Mouse (Mus musculus) neural tube, embryonic 11.5 days (tissue): Measurements from ENCODE around the gene Myo3b. TPM values are rescaled to one million over a fixed set of nuclear protein-coding genes. Genes with fewer than 3 reads are reported as not detected.

ENCODE experiments used
- ATAC-seq: fragments of 200-750 bp; cut with Nextera tagmentation; 2 replicates; pipeline ENCODE4 v1.8.0; 2017; ENCODE audit warnings: moderate number of reproducible peaks, mild to moderate bottlenecking, moderate TSS enrichment, moderate library complexity; ENCODE audit not compliant: insufficient read depth, low FRiP score, low TSS enrichment
- DNase-seq: peaks from one replicate; pipeline ENCODE4 v3.0.0-alpha.2; 2015; ENCODE audit warnings: low spot score
- H3K27ac ChIP-seq: fragments of 300-500 bp; sonication (generic); 2 replicates; pipeline ENCODE4 v1.5.1; 2014; ENCODE audit warnings: low read depth, mild to moderate bottlenecking, low read length
- H3K27me3 ChIP-seq: fragments of 300-500 bp; sonication (generic); 2 replicates; pipeline ENCODE4 v1.6.1; 2014; ENCODE audit warnings: mild to moderate bottlenecking, low read length, mixed read lengths; ENCODE audit not compliant: control insufficient read depth, insufficient read depth
- H3K36me3 ChIP-seq: fragments of 300-500 bp; sonication (generic); 2 replicates; pipeline ENCODE4 v1.6.1; 2014; ENCODE audit warnings: mild to moderate bottlenecking, low read length, moderate library complexity, mixed read lengths; ENCODE audit not compliant: control insufficient read depth, insufficient read depth
- H3K4me1 ChIP-seq: fragments of 300-500 bp; sonication (generic); 2 replicates; pipeline ENCODE4 v1.6.1; 2014; ENCODE audit warnings: low read length, mixed read lengths; ENCODE audit not compliant: control insufficient read depth, insufficient read depth
- H3K4me2 ChIP-seq: fragments of 300-500 bp; sonication (generic); 2 replicates; pipeline ENCODE4 v1.6.1; 2014; ENCODE audit warnings: low read depth, mild to moderate bottlenecking, moderate library complexity
- H3K4me3 ChIP-seq: fragments of 300-500 bp; sonication (generic); 2 replicates; pipeline ENCODE4 v1.5.1; 2014; ENCODE audit warnings: low read depth, low read length
- H3K9ac ChIP-seq: fragments of 300-500 bp; sonication (generic); 2 replicates; pipeline ENCODE4 v1.6.1; 2014; ENCODE audit warnings: mild to moderate bottlenecking, low read length
- H3K9me3 ChIP-seq: fragments of 300-500 bp; sonication (generic); 2 replicates; pipeline ENCODE4 v1.6.1; 2016; ENCODE audit warnings: low read length; ENCODE audit not compliant: control insufficient read depth
- WGBS: fragments of 180-500 bp; shearing (Covaris S2); extraction: QIAGEN DNeasy Blood & Tissue Kit; methylation state at CpG from one replicate; pipeline ENCODE4 v1.1.7; 2014; 5-methylcytosine and 5-hydroxymethylcytosine counted together
- polyA plus RNA-seq: library from polyadenylated mRNA; unstranded; fragments of >200 nt; fragmentation: Nextera tagmentation; extraction: Ambion mirVana; gene quantifications from 2 replicates; pipeline ENCODE4 v1.2.1, GENCODE M21; 2014

The Myo3b gene
- polyA plus RNA-seq, 1 experiment from 2014 or later = 0.04 TPM

- Histone ChIP-seq H3K36me3 (no peaks in the 10 kb centered on the region), H3K4me1 (no peaks in the 10 kb centered on the region), H3K27me3 (no peaks in the 10 kb centered on the region), H3K9ac (no peak overlapping the region), H3K4me3 (no peak overlapping the region), H3K9me3 (no peaks in the 10 kb centered on the region), H3K4me2 (no peak overlapping the region), H3K27ac (no peak overlapping the region)
- DNase-seq (no peak), ATAC-seq (no peak)
- WGBS = 84% methylated on average over 9 of the region's 9 CpGs
Measured at GRCm38 (mm10) chr2:70053803-70054202, 14.9 kb downstream of the Myo3b start.

- no peaks in the 10 kb centered on the region for H3K9me3 ChIP-seq
- H3K4me1 ChIP-seq = no peaks in the 10 kb centered on the region
- no peak overlapping the region for H3K4me2 ChIP-seq
- H3K27ac ChIP-seq = no peak overlapping the region
- no peak overlapping the region for H3K4me3 ChIP-seq
- WGBS = 95% methylated on average over 4 of the region's 4 CpGs
- DNase-seq (no peak), ATAC-seq (no peak)
- no peaks in the 10 kb centered on the region for H3K27me3 ChIP-seq
- no peak overlapping the region for H3K9ac ChIP-seq
- no peaks in the 10 kb centered on the region for H3K36me3 ChIP-seq
Measured at GRCm38 (mm10) chr2:70058201-70058600, 19.3 kb downstream of the Myo3b start.

- WGBS = 70% methylated on average over 11 of the region's 11 CpGs
- no peak for ATAC-seq
Measured at GRCm38 (mm10) chr2:70060359-70061345, 21.7 kb downstream of the Myo3b start.

GRCm38 (mm10) chr2:70065116-70065515 lies 26.2 kb downstream of the Myo3b start:
- Histone ChIP-seq H3K27ac (no peak overlapping the region), H3K4me2 (no peak overlapping the region), H3K27me3 (no peaks in the 10 kb centered on the region), H3K36me3 (no peaks in the 10 kb centered on the region), H3K9ac (no peak overlapping the region), H3K9me3 (no peaks in the 10 kb centered on the region), H3K4me1 (no peaks in the 10 kb centered on the region), H3K4me3 (no peak overlapping the region)
- WGBS = 87% methylated on average over 6 of the region's 6 CpGs
- DNase-seq = no peak
- no peak for ATAC-seq

More at GRCm38 (mm10) chr2:70060359-70061345, 21.7 kb downstream of the Myo3b start:
- H3K4me3 ChIP-seq = no peak overlapping the region
- no peaks in the 10 kb centered on the region for H3K36me3 ChIP-seq
- H3K27ac ChIP-seq = no peak overlapping the region
- H3K9me3 ChIP-seq = no peaks in the 10 kb centered on the region
- H3K4me1 ChIP-seq = no peaks in the 10 kb centered on the region
- no peak overlapping the region for H3K9ac ChIP-seq
- no peak overlapping the region for H3K4me2 ChIP-seq
- no peak for DNase-seq
- no peaks in the 10 kb centered on the region for H3K27me3 ChIP-seq

GRCm38 (mm10) chr2:70065729-70066300 lies 26.9 kb downstream of the Myo3b start:
- WGBS = 43% methylated on average over 7 of the region's 7 CpGs
- Histone ChIP-seq H3K36me3 (no peaks in the 10 kb centered on the region), H3K27ac (no peak overlapping the region), H3K27me3 (no peaks in the 10 kb centered on the region), H3K9ac (no peak overlapping the region), H3K9me3 (no peaks in the 10 kb centered on the region), H3K4me2 (no peak overlapping the region), H3K4me3 (no peak overlapping the region), H3K4me1 (no peaks in the 10 kb centered on the region)
- DNase-seq (no peak), ATAC-seq (no peak)

GRCm38 (mm10) chr2:70066338-70067022 lies 27.6 kb downstream of the Myo3b start:
- H3K9ac ChIP-seq = no peak overlapping the region
- no peaks in the 10 kb centered on the region for H3K9me3 ChIP-seq
- no peaks in the 10 kb centered on the region for H3K36me3 ChIP-seq
- WGBS = 65% methylated on average over 6 of the region's 6 CpGs
- H3K4me1 ChIP-seq = no peaks in the 10 kb centered on the region
- H3K4me2 ChIP-seq = no peak overlapping the region
- no peak overlapping the region for H3K27ac ChIP-seq
- DNase-seq = no peak
- no peaks in the 10 kb centered on the region for H3K27me3 ChIP-seq
- ATAC-seq = no peak
- no peak overlapping the region for H3K4me3 ChIP-seq

- Histone ChIP-seq H3K9me3 (no peaks in the 10 kb centered on the region), H3K36me3 (no peaks in the 10 kb centered on the region), H3K9ac (no peak overlapping the region), H3K4me2 (no peak overlapping the region), H3K4me1 (no peaks in the 10 kb centered on the region), H3K27me3 (no peaks in the 10 kb centered on the region), H3K27ac (no peak overlapping the region), H3K4me3 (no peak overlapping the region)
- 92% methylated on average over 5 of the region's 5 CpGs for WGBS
- DNase-seq (no peak), ATAC-seq (no peak)
Measured at GRCm38 (mm10) chr2:70069861-70070260, 30.9 kb downstream of the Myo3b start.

- WGBS = 84% methylated on average over 17 of the region's 17 CpGs
Measured at GRCm38 (mm10) chr2:70083444-70084020, 44.6 kb downstream of the Myo3b start.

More at GRCm38 (mm10) chr2:70083444-70084020, 44.6 kb downstream of the Myo3b start:
- DNase-seq (no peak), ATAC-seq (no peak)
- Histone ChIP-seq H3K4me3 (no peak overlapping the region), H3K36me3 (no peaks in the 10 kb centered on the region), H3K4me2 (no peak overlapping the region), H3K9ac (no peak overlapping the region), H3K9me3 (no peaks in the 10 kb centered on the region), H3K27me3 (no peaks in the 10 kb centered on the region), H3K27ac (no peak overlapping the region), H3K4me1 (no peaks in the 10 kb centered on the region)
